Mouse (Mus musculus) gastrocnemius, postnatal 4 days (tissue): ENCODE results near the gene Oog1. TPM values are rescaled to one million over a fixed set of nuclear protein-coding genes. Genes with fewer than 3 reads are reported as not detected.
"Not testable (repeated sequence)": the region's sequence is repeated elsewhere in the genome, so short reads cannot be mapped to it uniquely, and the experiment has no call there.

ENCODE experiments used
- DNase-seq, 2 experiments: peaks; one replicate each; pipeline ENCODE4 v3.0.0; 2021 to 2022; ENCODE audit warnings: low spot score in 2 of 2, mixed read lengths in 2 of 2
- long read RNA-seq, 2 experiments: library from polyadenylated mRNA; stranded (forward); transcript quantifications; one replicate each; pipeline ENCODE4 v2.0.0; 2021
- total RNA-seq, 2 experiments: library from RNA; stranded (reverse); gene quantifications; 2 replicates each; pipeline ENCODE4 v1.2.3; 2021

The Oog1 gene
- total RNA-seq: not detected
- long read RNA-seq, experiment 1: 0 reads
- long read RNA-seq, experiment 2: 0 reads

- not testable (repeated sequence) for DNase-seq
These were observed at the start of gene Oog1 for GRCm38 (mm10) chr12:87602388-87602787. Oog1 (plus strand) TSS chr12:87602688.

- DNase-seq: not testable (repeated sequence)
These were observed 1.1 kb upstream of the Oog1 start for GRCm38 (mm10) chr12:87601388-87601787.

- DNase-seq: not testable (repeated sequence)
These were observed 16.1 kb downstream of the Oog1 start, which contains the start of gene Gm4027 for GRCm38 (mm10) chr12:87618569-87618968. Gm4027 (plus strand) TSS chr12:87618869.

- DNase-seq: not testable (repeated sequence)
These were observed 42.0 kb downstream of the Oog1 start, which contains the start of gene Gm16381 for GRCm38 (mm10) chr12:87644520-87644919. Gm16381 (minus strand) TSS chr12:87644620.

GRCm38 (mm10) chr12:87652916-87653703 lies 50.6 kb downstream of the Oog1 start:
- DNase-seq: not testable (repeated sequence)

Other genes starting within 250 kb of the Oog1 start
- gene Sptlc2, start 214.3 kb upstream of the Oog1 start, total RNA-seq: 10 to 100 TPM; 41.7 to 44.1 TPM
- gene Slirp, start 158.8 kb upstream of the Oog1 start, total RNA-seq: 100 to 1,000 TPM; 164 to 167 TPM
- 10 to 100 TPM; 16.2 to 16.5 TPM for gene Alkbh1, start 158.7 kb upstream of the Oog1 start, total RNA-seq
- gene Snw1, start 130.4 kb upstream of the Oog1 start, total RNA-seq: 10 to 100 TPM; 55.7 to 61.5 TPM
- not detected for gene Gm5788, start 108.0 kb upstream of the Oog1 start, total RNA-seq
- not detected for gene Gm8300, start 88.4 kb upstream of the Oog1 start, total RNA-seq
- gene Gm4027, start 16.2 kb downstream of the Oog1 start, total RNA-seq: not detected
- not detected for gene Gm16381, start 41.9 kb downstream of the Oog1 start, total RNA-seq
- gene Gm21319, start 173.1 kb downstream of the Oog1 start, total RNA-seq: not detected
- gene Gm21936, start 192.8 kb downstream of the Oog1 start, total RNA-seq: not detected
- not detected for gene BB287469, start 213.9 kb downstream of the Oog1 start, total RNA-seq
- gene Gm2001, start 239.7 kb downstream of the Oog1 start, total RNA-seq: not detected